Mouse (Mus musculus) stomach, embryonic 14.5 days (tissue): ENCODE measurements around the gene Coro2b. TPM values are rescaled to one million over a fixed set of nuclear protein-coding genes. Genes with fewer than 3 reads are reported as not detected.
A peak's percentile ranks its signal among the peaks of the same experiment; 100 is the strongest.

Experiments
- ATAC-seq: fragments of 200-750 bp; cut with Nextera tagmentation; 2 replicates; pipeline ENCODE4 v1.8.0; 2017; ENCODE audit warnings: low read depth, moderate TSS enrichment; ENCODE audit not compliant: insufficient number of reproducible peaks, insufficient read depth, low FRiP score
- H3K27ac ChIP-seq: fragments of 300-500 bp; sonication (generic); 2 replicates; pipeline ENCODE4 v1.5.1; 2014; ENCODE audit warnings: mild to moderate bottlenecking, low read length, moderate library complexity, mixed read lengths
- H3K27me3 ChIP-seq: fragments of 300-500 bp; sonication (generic); 2 replicates; pipeline ENCODE4 v1.6.1; 2014; ENCODE audit warnings: low read length, control low read depth, mixed read lengths; ENCODE audit not compliant: control insufficient read depth, insufficient read depth
- H3K36me3 ChIP-seq: fragments of 300-500 bp; sonication (generic); 2 replicates; pipeline ENCODE4 v1.6.1; 2014; ENCODE audit warnings: mild to moderate bottlenecking, control low read depth, low read length, moderate library complexity, mixed read lengths; ENCODE audit not compliant: control insufficient read depth, insufficient read depth
- H3K4me1 ChIP-seq: fragments of 300-500 bp; sonication (generic); 2 replicates; pipeline ENCODE4 v1.6.1; 2014; ENCODE audit warnings: low read length, control low read depth, mixed read lengths; ENCODE audit not compliant: control insufficient read depth, insufficient read depth
- H3K4me2 ChIP-seq: fragments of 300-500 bp; sonication (generic); replicated peaks from 2 replicates; pipeline ENCODE4 v1.6.1; 2014; ENCODE audit warnings: low read depth, low read length, control low read depth
- H3K4me3 ChIP-seq: fragments of 300-500 bp; sonication (generic); 2 replicates; pipeline ENCODE4 v1.5.1; 2014; ENCODE audit warnings: low read depth, low read length, control low read depth
- H3K9ac ChIP-seq: fragments of 300-500 bp; sonication (generic); replicated peaks from 2 replicates; pipeline ENCODE4 v1.6.1; 2014; ENCODE audit warnings: low read depth, mild to moderate bottlenecking, control low read depth, low read length, moderate library complexity, mixed read lengths
- H3K9me3 ChIP-seq: fragments of 300-500 bp; sonication (generic); 2 replicates; pipeline ENCODE4 v1.6.1; 2016; ENCODE audit warnings: low read depth, low read length, control low read depth; ENCODE audit not compliant: control insufficient read depth
- WGBS: fragments of 180-500 bp; shearing (Covaris S2); extraction: QIAGEN DNeasy Blood & Tissue Kit; methylation state at CpG from one replicate; pipeline ENCODE4 v1.1.7; 2014; 5-methylcytosine and 5-hydroxymethylcytosine counted together
- polyA plus RNA-seq: library from polyadenylated mRNA; unstranded; fragments of >200 nt; fragmentation: Nextera tagmentation; extraction: Ambion mirVana; gene quantifications from 2 replicates; pipeline ENCODE4 v1.2.1, GENCODE M21; 2014

Coro2b gene
- polyA plus RNA-seq, 1 experiment from 2014 or later, result 13.0 TPM

GRCm38 (mm10) chr9:62517112-62517957 lies 19.5 kb downstream of the Coro2b start:
- 81% methylated on average over 6 of the region's 6 CpGs for WGBS
- H3K27ac ChIP-seq, result no peak overlapping the region
- no peaks in the 10 kb centered on the region for H3K36me3 ChIP-seq

GRCm38 (mm10) chr9:62515138-62515537 lies 21.7 kb downstream of the Coro2b start:
- no peaks in the 10 kb centered on the region for H3K36me3 ChIP-seq
- no peak overlapping the region for H3K4me3 ChIP-seq
- H3K4me2 ChIP-seq, result no peak overlapping the region
- WGBS, result 90% methylated on average over 7 of the region's 7 CpGs
- H3K9me3 ChIP-seq, result no peaks in the 10 kb centered on the region
- ATAC-seq, result no peak
- no peaks in the 10 kb centered on the region for H3K27me3 ChIP-seq
- no peak overlapping the region for H3K27ac ChIP-seq
- H3K4me1 ChIP-seq, result peaks cover 18% of the 10 kb centered on the region
- H3K9ac ChIP-seq, result no peak overlapping the region

More at GRCm38 (mm10) chr9:62517112-62517957, 19.5 kb downstream of the Coro2b start:
- no peak overlapping the region for H3K9ac ChIP-seq
- no peak overlapping the region for H3K4me2 ChIP-seq
- peaks cover 25% of the 10 kb centered on the region for H3K4me1 ChIP-seq
- no peak for ATAC-seq
- no peak overlapping the region for H3K4me3 ChIP-seq
- no peaks in the 10 kb centered on the region for H3K9me3 ChIP-seq
- H3K27me3 ChIP-seq, result no peaks in the 10 kb centered on the region

- no peak overlapping the region for H3K4me2 ChIP-seq
- no peak overlapping the region for H3K4me3 ChIP-seq
- peak overlapping the region; percentile 73 for H3K27ac ChIP-seq
- H3K9me3 ChIP-seq, result no peaks in the 10 kb centered on the region
- whole genome bisulfite sequencing, result 26% methylated on average over 10 of the region's 10 CpGs
- no peaks in the 10 kb centered on the region for H3K36me3 ChIP-seq
- H3K4me1 ChIP-seq, result peaks cover 16% of the 10 kb centered on the region; the same call in 1 of the 2 replicates
- no peaks in the 10 kb centered on the region for H3K27me3 ChIP-seq
- peak; percentile 53; the same call in 1 of the 2 replicates for ATAC-seq
- H3K9ac ChIP-seq, result no peak overlapping the region
Observed at GRCm38 (mm10) chr9:62513492-62514133, 23.2 kb downstream of the Coro2b start.

GRCm38 (mm10) chr9:62510530-62510936 lies 26.3 kb downstream of the Coro2b start:
- Histone ChIP-seq H3K36me3 (no peaks in the 10 kb centered on the region), H3K4me3 (no peak overlapping the region), H3K4me2 (no peak overlapping the region), H3K9ac (no peak overlapping the region), H3K27me3 (no peaks in the 10 kb centered on the region), H3K27ac (no peak overlapping the region), H3K4me1 (peaks cover 16% of the 10 kb centered on the region; the same call in 1 of the 2 replicates), H3K9me3 (no peaks in the 10 kb centered on the region)
- 62% methylated on average over 4 of the region's 4 CpGs for WGBS
- no peak for ATAC-seq

GRCm38 (mm10) chr9:62509617-62510016 lies 27.2 kb downstream of the Coro2b start:
- Histone ChIP-seq H3K9ac (no peak overlapping the region), H3K4me3 (no peak overlapping the region), H3K9me3 (no peaks in the 10 kb centered on the region), H3K36me3 (no peaks in the 10 kb centered on the region), H3K4me2 (no peak overlapping the region), H3K4me1 (peaks cover 11% of the 10 kb centered on the region; the same call in 1 of the 2 replicates), H3K27me3 (no peaks in the 10 kb centered on the region), H3K27ac (no peak overlapping the region)
- 86% methylated on average over 6 of the region's 6 CpGs for WGBS
- no peak for ATAC-seq

- no peak for ATAC-seq
- H3K27me3 ChIP-seq, result no peaks in the 10 kb centered on the region
- no peak overlapping the region for H3K4me3 ChIP-seq
- H3K4me1 ChIP-seq, result peaks cover 9% of the 10 kb centered on the region; the same call in 1 of the 2 replicates
- no peak overlapping the region for H3K4me2 ChIP-seq
- H3K27ac ChIP-seq, result no peak overlapping the region
- no peaks in the 10 kb centered on the region for H3K9me3 ChIP-seq
- 79% methylated on average over 10 of the region's 10 CpGs for WGBS
- no peak overlapping the region for H3K9ac ChIP-seq
- H3K36me3 ChIP-seq, result no peaks in the 10 kb centered on the region
Observed at GRCm38 (mm10) chr9:62508740-62509524, 27.9 kb downstream of the Coro2b start.

- Histone ChIP-seq H3K9ac (no peak overlapping the region), H3K4me1 (peaks cover 2% of the 10 kb centered on the region; the same call in 1 of the 2 replicates), H3K27me3 (no peaks in the 10 kb centered on the region), H3K4me3 (no peak overlapping the region), H3K9me3 (no peaks in the 10 kb centered on the region), H3K27ac (no peak overlapping the region), H3K36me3 (no peaks in the 10 kb centered on the region), H3K4me2 (no peak overlapping the region)
- WGBS, result 86% methylated on average over 11 of the region's 11 CpGs
- no peak for ATAC-seq
Observed at GRCm38 (mm10) chr9:62506467-62507067, 30.3 kb downstream of the Coro2b start.

GRCm38 (mm10) chr9:62504129-62504528 lies 32.7 kb downstream of the Coro2b start:
- Histone ChIP-seq H3K4me1 (no peaks in the 10 kb centered on the region), H3K27me3 (no peaks in the 10 kb centered on the region), H3K9ac (no peak overlapping the region), H3K9me3 (no peaks in the 10 kb centered on the region), H3K4me2 (no peak overlapping the region), H3K4me3 (no peak overlapping the region), H3K27ac (no peak overlapping the region), H3K36me3 (no peaks in the 10 kb centered on the region)
- 0 out of 2 replicates have a peak, but pooled peaks have one; percentile 46 for ATAC-seq
- 49% methylated on average over 7 of the region's 7 CpGs for WGBS
